Mouse (Mus musculus): ENCODE measurements around the gene Sys1. TPM values are rescaled to one million over a fixed set of nuclear protein-coding genes. Genes with fewer than 3 reads are reported as not detected.
A peak's percentile ranks its signal among the peaks of the same experiment; 100 is the strongest.

The Sys1 gene
- polyA plus RNA-seq, 1 experiment from 2014 or later, result 64.8 TPM

DNA sequence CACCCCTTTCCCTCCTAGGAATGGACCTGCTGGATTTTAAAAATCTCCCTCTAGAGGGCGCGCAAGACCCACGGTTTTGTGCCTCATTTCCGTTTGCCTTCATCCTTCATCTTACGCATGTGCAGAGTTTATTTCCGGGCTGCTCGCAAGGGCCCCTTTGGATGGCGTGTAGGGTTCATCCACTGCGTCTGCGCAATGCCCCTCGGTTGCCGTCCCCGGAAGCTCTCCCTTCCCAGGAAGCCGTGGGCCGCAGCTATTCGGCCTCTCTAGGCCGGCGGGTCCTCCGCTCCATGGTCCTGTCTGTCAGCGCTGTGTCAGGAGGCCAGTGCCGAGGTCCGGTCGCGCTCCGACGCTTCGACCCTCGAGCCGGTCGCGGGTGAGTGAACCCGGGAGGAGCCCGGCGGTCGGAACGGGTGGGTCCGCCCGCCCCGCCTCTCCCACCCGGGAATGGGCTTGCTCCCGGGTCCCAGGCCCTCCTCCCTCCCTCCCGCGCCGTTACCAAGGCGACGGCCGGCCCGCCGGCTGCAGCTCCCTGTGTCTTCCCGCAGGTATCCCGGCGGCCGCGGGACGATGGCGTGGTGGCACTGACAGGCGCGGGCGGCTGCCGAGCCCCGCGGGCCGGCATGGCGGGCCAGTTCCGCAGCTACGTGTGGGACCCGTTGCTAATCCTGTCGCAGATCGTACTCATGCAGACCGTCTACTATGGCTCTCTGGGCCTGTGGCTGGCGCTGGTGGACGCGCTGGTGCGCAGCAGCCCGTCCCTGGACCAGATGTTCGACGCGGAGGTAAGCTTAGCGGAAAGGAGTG, 4.2 kb downstream of the Sys1 start, which contains the start of gene Gm20458:
TSS of gene Gm20458 (plus strand) at position 223 of the 807 bp plus-strand sequence.
- peak within 1 kb of the TSS; percentile 91 for H3K27ac ChIP-seq (replicated peaks)
- peaks cover 35% of the 10 kb centered on the region for H3K4me1 ChIP-seq
- H3K4me3 ChIP-seq, result peak within 1 kb of the TSS; percentile 89
- WGBS, result under 1% methylated on average over 79 of the region's 79 CpGs
- no peaks in the 10 kb centered on the region for H3K9me3 ChIP-seq (replicated peaks)
- peaks cover 30% of the 10 kb centered on the region for H3K36me3 ChIP-seq
- no peaks in the 10 kb centered on the region for H3K27me3 ChIP-seq (ENCODE audit: low read depth, poor library complexity, severe bottlenecking)
- peak; percentile 97 for DNase-seq (ENCODE audit: low spot score)

DNA sequence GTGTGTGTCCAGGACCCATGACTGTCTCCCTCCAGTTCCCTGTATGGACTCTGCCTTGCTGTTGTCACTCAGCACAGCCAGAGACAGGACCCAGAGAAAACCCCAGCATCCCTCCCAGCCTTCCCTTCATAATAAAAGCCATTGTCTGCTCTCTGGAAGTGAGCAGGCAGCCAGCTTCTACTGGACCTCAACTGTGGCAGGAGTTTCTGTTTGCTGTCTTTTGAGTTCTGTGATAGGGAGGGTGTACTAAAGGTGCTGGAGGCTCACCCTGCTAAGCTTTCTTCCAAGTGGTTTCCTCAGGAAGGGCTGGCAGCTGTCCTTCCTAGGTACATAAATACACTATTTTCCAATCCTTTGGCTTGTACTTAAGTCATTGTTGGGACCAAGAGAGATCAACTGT, 8.4 kb downstream of the Sys1 start:
- H3K27ac ChIP-seq (replicated peaks), result no peak overlapping the region
- H3K9me3 ChIP-seq (replicated peaks), result no peaks in the 10 kb centered on the region
- H3K36me3 ChIP-seq, result peaks cover 41% of the 10 kb centered on the region
- no peak for DNase-seq (ENCODE audit: low spot score)
- H3K27me3 ChIP-seq (ENCODE audit: low read depth, poor library complexity, severe bottlenecking), result no peaks in the 10 kb centered on the region
- H3K4me3 ChIP-seq, result no peak overlapping the region
- peaks cover 16% of the 10 kb centered on the region for H3K4me1 ChIP-seq

DNA sequence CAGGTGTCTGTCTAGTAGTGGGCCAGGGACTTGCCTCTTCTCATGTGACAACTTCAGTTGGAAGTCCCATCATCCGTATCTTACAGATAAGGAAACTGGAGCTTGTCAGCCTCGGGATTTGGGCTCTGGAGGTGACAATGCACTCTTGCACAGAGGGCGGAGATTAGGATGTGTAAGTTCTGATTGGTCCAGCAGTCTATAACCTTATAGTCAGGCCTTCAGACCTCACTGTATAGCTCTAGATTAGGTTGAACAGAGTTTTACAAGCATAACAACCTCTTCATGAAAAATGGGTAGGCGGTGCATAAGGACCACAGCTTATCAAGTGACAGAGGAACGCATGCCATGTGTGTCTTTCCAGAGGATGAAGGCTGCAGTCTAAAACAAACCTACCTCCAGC, 10.0 kb downstream of the Sys1 start:
- Histone ChIP-seq H3K9me3 (replicated peaks) (no peaks in the 10 kb centered on the region), H3K27me3 (ENCODE audit: low read depth, poor library complexity, severe bottlenecking) (no peaks in the 10 kb centered on the region), H3K4me1 (peaks cover 9% of the 10 kb centered on the region), H3K4me3 (no peak overlapping the region), H3K36me3 (peaks cover 41% of the 10 kb centered on the region), H3K27ac (replicated peaks) (no peak overlapping the region)
- 84% methylated on average over 5 of the region's 5 CpGs for WGBS
- DNase-seq (ENCODE audit: low spot score), result no peak

DNA sequence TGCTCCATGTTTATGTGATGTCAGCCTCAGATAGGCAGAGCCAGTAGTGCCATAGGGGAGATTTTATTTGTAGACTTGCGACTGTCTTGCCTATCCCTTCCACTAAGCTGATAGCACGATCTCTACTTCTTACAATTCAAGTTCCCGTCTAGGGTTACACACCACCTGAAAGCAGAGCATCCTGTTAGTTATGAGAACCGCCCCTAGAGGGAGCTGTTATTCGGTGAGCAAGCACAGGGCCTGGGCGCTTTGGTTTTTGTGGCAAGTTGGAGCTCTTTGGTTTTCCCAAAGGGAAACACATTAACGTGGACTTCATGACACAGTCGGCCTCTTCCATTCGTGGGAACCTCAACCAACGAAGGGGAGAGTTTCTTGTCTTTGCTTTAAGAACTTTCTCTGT, 13.5 kb downstream of the Sys1 start:
- Histone ChIP-seq H3K27ac (replicated peaks) (no peak overlapping the region), H3K4me1 (no peaks in the 10 kb centered on the region), H3K36me3 (peaks cover 35% of the 10 kb centered on the region), H3K27me3 (ENCODE audit: low read depth, poor library complexity, severe bottlenecking) (no peaks in the 10 kb centered on the region), H3K9me3 (replicated peaks) (no peaks in the 10 kb centered on the region), H3K4me3 (no peak overlapping the region)
- WGBS, result 32% methylated on average over 10 of the region's 10 CpGs
- DNase-seq (ENCODE audit: low spot score), result peak; percentile 44

DNA sequence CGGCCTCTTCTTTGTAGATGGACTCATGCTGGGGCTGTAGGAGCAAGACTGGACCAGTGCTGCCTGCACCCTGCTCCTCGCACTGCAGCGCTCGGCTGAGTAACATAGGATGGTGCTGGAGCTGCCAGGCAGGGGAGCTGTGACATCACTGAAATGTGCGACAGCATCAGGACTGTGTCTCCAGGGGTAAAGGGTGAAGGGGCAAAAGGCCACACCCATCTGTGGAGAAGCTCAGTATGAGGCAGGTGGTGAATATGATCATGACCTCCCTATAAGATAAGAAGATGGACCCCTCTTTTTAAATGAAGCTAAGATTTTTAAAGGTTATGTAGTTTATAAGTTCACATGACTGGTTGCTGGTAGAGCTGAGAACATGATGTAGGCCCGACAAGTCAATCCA, 16.9 kb downstream of the Sys1 start, which contains the start of gene Trp53tg5:
TSS of gene Trp53tg5 (minus strand) at position 101 of the 400 bp plus-strand sequence.
- Histone ChIP-seq H3K9me3 (replicated peaks) (no peaks in the 10 kb centered on the region), H3K4me1 (no peaks in the 10 kb centered on the region), H3K27me3 (ENCODE audit: low read depth, poor library complexity, severe bottlenecking) (no peaks in the 10 kb centered on the region), H3K36me3 (peaks cover 21% of the 10 kb centered on the region), H3K4me3 (no peak within 1 kb of the TSS), H3K27ac (replicated peaks) (no peak within 1 kb of the TSS)
- WGBS, result 83% methylated on average over 6 of the region's 6 CpGs
- no peak for DNase-seq (ENCODE audit: low spot score)

DNA sequence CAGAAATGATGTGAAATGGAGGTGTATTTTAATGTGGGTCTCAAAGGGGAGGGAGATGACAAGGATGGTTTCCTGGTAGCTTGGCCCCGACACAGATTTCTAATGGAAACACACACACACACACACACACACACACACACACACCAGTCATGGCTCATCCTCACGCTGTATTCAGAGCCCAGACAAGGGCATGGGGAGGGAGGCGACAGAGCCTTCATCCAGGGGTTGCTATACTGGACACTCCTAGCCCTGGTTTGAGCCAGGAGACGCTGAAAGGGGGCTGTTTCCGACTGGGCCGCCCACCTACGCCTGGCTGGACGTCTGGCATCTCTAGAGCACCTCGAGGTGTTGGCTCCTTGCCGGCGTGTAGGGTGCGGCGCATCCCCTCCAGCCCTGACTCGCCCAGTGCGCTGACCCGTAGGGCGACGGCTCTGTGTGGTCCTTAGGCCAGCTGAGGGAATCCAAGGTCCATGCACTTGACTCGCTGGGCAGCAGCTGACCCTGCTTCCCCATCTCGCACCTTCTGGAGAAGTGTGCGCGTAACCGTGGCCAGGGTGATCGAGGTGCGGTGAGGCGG, 29.0 kb downstream of the Sys1 start, which contains the start of gene Dbndd2:
TSS of gene Dbndd2 (plus strand) at position 426 of the 577 bp plus-strand sequence.
- peaks cover 63% of the 10 kb centered on the region for H3K27me3 ChIP-seq (ENCODE audit: low read depth, poor library complexity, severe bottlenecking)
- DNase-seq (ENCODE audit: low spot score), result peak; percentile 47
- peaks cover 19% of the 10 kb centered on the region for H3K4me1 ChIP-seq
- H3K4me3 ChIP-seq, result peak within 1 kb of the TSS; percentile 75
- H3K36me3 ChIP-seq, result peaks cover 8% of the 10 kb centered on the region
- WGBS, result 2% methylated on average over 26 of the region's 26 CpGs
- no peaks in the 10 kb centered on the region for H3K9me3 ChIP-seq (replicated peaks)
- H3K27ac ChIP-seq (replicated peaks), result peak within 1 kb of the TSS; percentile 76

DNA sequence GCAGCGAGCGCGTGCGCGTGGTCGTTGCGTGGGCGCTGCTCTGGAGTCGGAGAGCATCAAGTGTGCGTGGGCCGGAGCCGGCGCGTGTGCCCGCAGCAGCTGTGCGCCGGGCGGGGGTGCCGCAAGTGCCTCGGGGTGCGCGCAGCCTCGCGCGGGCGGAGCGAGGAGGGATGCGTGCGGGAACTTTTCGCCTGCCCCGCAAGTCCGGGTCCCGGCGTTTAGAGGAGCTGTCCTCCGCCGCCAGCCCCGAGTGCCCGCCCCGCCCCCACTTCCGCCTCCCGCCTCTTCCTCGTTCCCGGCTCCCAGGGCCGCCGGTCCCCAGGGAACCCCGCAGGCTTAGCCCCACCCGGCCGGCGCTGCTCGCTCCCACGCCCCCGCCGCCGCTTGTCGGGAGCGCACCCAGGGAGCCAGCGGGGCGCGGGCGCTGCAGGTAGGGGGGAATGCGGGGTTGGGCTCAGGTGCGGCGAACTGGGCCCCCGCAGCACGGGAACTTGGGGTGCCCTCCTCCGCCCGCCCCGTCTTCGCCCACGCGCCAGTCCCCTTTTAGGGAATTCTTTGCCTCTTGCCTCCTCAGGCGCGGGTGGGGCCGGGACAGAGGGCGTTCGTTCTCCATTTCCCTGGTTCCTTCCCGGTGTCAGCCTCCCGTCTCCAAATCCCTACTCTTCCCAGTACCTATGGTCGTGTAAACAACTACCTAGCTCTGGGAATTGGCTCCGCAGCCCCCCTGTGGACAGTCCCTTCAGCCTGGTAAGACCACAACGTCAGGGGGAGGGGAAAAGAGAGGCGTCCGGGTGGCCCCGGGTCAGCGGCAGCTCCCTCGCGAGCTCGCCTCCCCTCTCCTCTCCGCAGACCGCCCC, 29.7 kb downstream of the Sys1 start:
- DNase-seq (ENCODE audit: low spot score), result peak; percentile 43
- Histone ChIP-seq H3K4me3 (peak overlapping the region; percentile 75), H3K9me3 (replicated peaks) (no peaks in the 10 kb centered on the region), H3K36me3 (peaks cover 8% of the 10 kb centered on the region), H3K27ac (replicated peaks) (peak overlapping the region; percentile 76), H3K4me1 (peaks cover 19% of the 10 kb centered on the region), H3K27me3 (ENCODE audit: low read depth, poor library complexity, severe bottlenecking) (peaks cover 63% of the 10 kb centered on the region)
- WGBS, result 1% methylated on average over 87 of the region's 90 CpGs

DNA sequence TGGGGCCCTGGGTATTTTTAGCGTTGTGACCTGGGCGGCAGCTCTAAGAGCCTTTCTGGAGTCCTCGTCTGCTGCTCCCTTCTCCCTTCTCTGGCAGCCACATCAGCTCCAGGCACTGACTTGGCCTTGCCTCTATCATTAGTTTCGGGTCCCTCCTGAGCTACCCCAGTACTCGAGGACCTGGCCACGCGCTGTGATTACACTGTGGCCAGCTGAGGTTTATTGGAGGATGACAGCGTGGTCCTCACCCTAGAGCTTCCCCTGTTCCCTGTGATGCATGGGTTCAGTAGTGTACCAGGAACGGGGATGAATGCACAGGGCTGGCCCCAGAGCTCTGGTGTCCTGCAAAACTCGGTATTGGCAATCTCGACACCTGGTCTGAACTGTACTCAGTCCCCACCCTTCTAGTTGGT, 30.4 kb downstream of the Sys1 start:
- no peaks in the 10 kb centered on the region for H3K9me3 ChIP-seq (replicated peaks)
- DNase-seq (ENCODE audit: low spot score), result no peak
- H3K4me1 ChIP-seq, result peaks cover 19% of the 10 kb centered on the region
- H3K27ac ChIP-seq (replicated peaks), result peak overlapping the region; percentile 76
- H3K4me3 ChIP-seq, result peak overlapping the region; percentile 75
- H3K27me3 ChIP-seq (ENCODE audit: low read depth, poor library complexity, severe bottlenecking), result peaks cover 63% of the 10 kb centered on the region
- peaks cover 8% of the 10 kb centered on the region for H3K36me3 ChIP-seq
- WGBS, result 12% methylated on average over 11 of the region's 11 CpGs

DNA sequence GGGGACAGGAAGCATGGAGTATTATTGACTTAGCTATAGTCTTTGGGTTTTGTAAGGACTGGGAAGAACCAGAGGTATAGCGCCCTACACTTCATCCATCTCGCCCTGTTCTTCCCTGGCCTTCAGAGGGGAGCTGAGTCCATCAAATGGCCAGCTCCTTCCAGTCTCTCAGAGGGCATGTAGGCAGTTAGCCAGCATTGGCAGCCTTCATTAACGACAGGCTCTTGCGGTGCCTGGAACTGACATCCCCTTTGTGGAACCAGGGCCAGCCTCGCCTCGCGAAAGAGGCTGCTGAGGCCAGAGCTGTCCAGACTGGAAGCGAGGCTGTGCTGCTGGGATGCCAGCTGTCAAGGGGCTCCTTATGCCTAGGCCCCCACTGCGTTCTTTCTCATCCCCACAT, 31.0 kb downstream of the Sys1 start:
- peaks cover 19% of the 10 kb centered on the region for H3K4me1 ChIP-seq
- no peak overlapping the region for H3K27ac ChIP-seq (replicated peaks)
- H3K27me3 ChIP-seq (ENCODE audit: low read depth, poor library complexity, severe bottlenecking), result peaks cover 63% of the 10 kb centered on the region
- 70% methylated on average over 9 of the region's 9 CpGs for WGBS
- H3K9me3 ChIP-seq (replicated peaks), result no peaks in the 10 kb centered on the region
- peaks cover 8% of the 10 kb centered on the region for H3K36me3 ChIP-seq
- peak overlapping the region; percentile 0; the same call in 1 of the 2 replicates for H3K4me3 ChIP-seq
- no peak for DNase-seq (ENCODE audit: low spot score)

DNA sequence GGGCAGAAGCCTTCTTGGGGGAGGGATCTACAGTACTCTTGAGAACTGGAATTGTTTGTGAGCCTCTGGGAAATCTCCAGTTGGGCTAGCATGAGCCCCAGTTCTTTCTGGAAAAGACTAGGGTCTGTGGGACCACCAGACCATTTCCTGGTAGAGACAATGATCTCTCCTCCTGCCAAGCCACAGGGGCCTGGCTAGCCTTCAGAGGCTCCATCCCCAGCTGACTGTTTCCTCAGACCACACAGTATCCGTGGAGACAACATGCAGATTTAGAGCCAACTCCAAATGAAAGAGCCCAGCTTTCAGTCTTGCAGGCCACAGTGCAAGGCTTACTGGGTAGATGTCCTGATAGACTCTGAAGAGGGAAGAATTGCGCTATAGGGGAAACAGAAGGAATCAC, 37.4 kb downstream of the Sys1 start:
- DNase-seq (ENCODE audit: low spot score), result no peak
- no peaks in the 10 kb centered on the region for H3K9me3 ChIP-seq (replicated peaks)
- 47% methylated on average over 2 of the region's 2 CpGs for WGBS

DNA sequence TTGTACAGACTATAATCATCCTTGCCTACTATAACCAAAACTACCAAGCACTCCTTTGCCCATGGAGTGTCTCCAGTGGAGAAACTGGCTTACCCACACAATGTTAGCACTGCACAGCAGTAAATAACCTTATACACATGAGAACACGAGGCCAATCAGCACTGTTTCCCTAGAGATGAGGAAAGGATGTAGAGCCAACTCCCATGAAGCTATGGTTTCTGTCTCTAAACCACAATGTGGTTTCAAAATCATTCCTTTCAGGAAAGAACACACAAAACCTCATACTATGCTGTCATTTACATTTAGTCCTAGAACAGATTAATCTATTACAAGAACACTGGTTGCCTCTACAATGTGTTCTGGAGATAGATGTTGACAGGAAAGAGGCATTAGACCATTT, 39.6 kb downstream of the Sys1 start:
- H3K36me3 ChIP-seq, result peaks cover 22% of the 10 kb centered on the region
- no peaks in the 10 kb centered on the region for H3K9me3 ChIP-seq (replicated peaks)
- peaks cover 17% of the 10 kb centered on the region for H3K4me1 ChIP-seq
- no peaks in the 10 kb centered on the region for H3K27me3 ChIP-seq (ENCODE audit: low read depth, poor library complexity, severe bottlenecking)
- no peak for DNase-seq (ENCODE audit: low spot score)
- no peak overlapping the region for H3K27ac ChIP-seq (replicated peaks)
- H3K4me3 ChIP-seq, result peak overlapping the region; percentile 92
- WGBS, result 54% methylated on average over 1 of the region's 1 CpGs

More for the DNA sequence above, 37.4 kb downstream of the Sys1 start:
- H3K36me3 ChIP-seq, result peaks cover 8% of the 10 kb centered on the region
- 0 out of 2 replicates have a peak, but pooled peaks cover 9% of the 10 kb centered on the region for H3K27me3 ChIP-seq (ENCODE audit: low read depth, poor library complexity, severe bottlenecking)
- no peak overlapping the region for H3K4me3 ChIP-seq
- H3K4me1 ChIP-seq, result peaks cover 17% of the 10 kb centered on the region
- no peak overlapping the region for H3K27ac ChIP-seq (replicated peaks)

DNA sequence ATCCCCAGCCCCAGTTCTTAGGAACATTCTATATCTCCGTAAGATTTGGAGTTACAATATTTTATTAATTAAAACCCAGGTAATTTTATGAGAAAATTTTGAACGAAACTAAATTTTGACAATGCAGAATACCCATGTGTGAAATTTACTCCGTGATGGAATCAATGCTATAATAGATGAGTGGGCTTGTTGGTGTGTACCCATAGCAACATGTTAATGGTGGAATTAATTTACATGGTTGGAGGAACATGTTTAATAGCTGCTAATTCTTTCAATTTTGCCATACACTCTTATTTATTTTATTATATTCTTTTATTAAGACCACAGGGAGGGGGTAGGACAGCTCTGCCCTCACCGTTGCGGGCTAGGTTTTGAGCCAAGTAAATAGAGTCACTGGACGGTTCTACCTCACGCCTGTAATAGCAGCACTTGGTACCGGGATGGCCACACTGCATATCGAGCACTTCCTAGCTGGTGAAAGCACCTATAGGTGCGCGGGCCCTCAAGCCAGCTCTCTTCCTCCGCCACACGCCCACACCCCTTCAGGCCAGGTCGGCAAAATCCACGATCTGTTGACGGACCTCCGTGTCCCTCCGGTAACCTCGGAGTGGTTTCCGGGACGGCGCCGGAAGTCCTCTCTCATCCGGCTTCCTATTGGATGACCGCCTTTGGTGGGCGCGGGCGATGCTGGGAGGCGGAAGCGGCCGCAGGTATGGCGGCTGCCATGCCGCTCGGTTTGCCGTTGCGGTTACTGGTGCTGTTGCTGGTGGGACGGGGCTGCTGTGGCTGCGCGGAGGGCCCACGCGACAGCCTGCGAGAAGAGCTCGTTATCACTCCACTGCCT, 40.3 kb downstream of the Sys1 start, which contains the start of gene Pigt:
TSS of gene Pigt (plus strand) at position 674 of the 844 bp plus-strand sequence.
- Histone ChIP-seq H3K4me3 (peak within 1 kb of the TSS; percentile 92), H3K4me1 (peaks cover 17% of the 10 kb centered on the region), H3K27ac (replicated peaks) (peak within 1 kb of the TSS; percentile 86), H3K27me3 (ENCODE audit: low read depth, poor library complexity, severe bottlenecking) (no peaks in the 10 kb centered on the region), H3K36me3 (peaks cover 30% of the 10 kb centered on the region), H3K9me3 (replicated peaks) (no peaks in the 10 kb centered on the region)
- DNase-seq (ENCODE audit: low spot score), result peak; percentile 88
- 4% methylated on average over 43 of the region's 43 CpGs for WGBS
